Mouse (Mus musculus): ENCODE measurements around the gene H2al3. TPM values are rescaled to one million over a fixed set of nuclear protein-coding genes. Genes with fewer than 3 reads are reported as not detected.

Gene H2al3
- polyA plus RNA-seq (2015; fragmentation: Nextera tagmentation; extraction: Ambion mirVana) = not detected in 2 replicates

DNA sequence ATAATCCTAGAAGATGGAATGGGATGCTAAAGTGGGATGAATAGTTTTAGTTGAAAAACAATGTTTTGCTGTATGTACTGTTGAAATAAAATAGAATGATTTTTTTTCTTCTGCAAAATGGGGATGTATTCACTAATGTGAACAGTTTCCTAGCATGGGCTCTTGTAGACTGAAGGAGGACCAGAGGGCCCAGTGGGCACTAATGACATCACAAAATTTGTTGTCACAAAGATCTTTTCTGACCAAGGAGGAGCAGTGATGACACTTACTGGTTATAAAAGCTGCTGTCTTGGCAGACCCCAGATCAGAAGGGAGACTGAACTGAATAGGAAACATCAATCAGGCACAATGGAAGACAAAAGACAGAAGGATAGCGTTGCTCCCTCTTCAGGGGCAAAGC lies at the start of gene H2al3:
Gene H2al3 (plus strand): TSS at position 301 of the 400 bp plus-strand sequence.
- Histone ChIP-seq H3K27me3 (replicated peaks) (no peaks in the 10 kb centered on the region), H3K36me3 (replicated peaks) (no peaks in the 10 kb centered on the region), H3K9me3 (no peaks in the 10 kb centered on the region), H3K4me1 (no peaks in the 10 kb centered on the region), H3K4me3 (no peak within 1 kb of the TSS), H3K9ac (no peak within 1 kb of the TSS), H3K27ac (no peak within 1 kb of the TSS), H3K4me2 (no peak within 1 kb of the TSS)
- no peak for ATAC-seq (replicated peaks)
- 19% methylated on average over 1 of the region's 1 CpGs for WGBS

DNA sequence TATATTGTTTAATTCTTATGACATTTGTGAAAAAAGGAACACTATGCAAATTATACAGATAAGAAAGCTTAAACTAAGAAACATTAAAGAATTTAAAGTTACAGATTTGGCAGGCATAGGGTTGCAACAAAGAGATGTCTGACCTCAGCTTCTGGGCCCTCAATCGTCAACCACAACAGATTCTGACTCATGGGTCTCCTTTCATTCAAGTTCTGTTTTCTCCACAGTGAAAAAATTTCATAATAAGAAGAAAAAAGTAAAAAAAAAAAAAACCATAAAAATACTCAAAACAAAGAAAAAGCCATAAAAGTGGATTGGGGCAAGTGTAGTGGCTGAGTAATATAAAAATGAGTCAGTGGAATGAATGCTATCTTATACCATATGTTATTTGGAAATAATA lies 39.4 kb upstream of the H2al3 start:
- Histone ChIP-seq H3K27ac (no peak overlapping the region), H3K9me3 (no peaks in the 10 kb centered on the region), H3K36me3 (replicated peaks) (no peaks in the 10 kb centered on the region), H3K27me3 (replicated peaks) (no peaks in the 10 kb centered on the region), H3K4me2 (no peak overlapping the region), H3K9ac (no peak overlapping the region), H3K4me1 (no peaks in the 10 kb centered on the region), H3K4me3 (no peak overlapping the region)
- no peak for ATAC-seq (replicated peaks)
- 91% methylated on average over 1 of the region's 1 CpGs for WGBS

DNA sequence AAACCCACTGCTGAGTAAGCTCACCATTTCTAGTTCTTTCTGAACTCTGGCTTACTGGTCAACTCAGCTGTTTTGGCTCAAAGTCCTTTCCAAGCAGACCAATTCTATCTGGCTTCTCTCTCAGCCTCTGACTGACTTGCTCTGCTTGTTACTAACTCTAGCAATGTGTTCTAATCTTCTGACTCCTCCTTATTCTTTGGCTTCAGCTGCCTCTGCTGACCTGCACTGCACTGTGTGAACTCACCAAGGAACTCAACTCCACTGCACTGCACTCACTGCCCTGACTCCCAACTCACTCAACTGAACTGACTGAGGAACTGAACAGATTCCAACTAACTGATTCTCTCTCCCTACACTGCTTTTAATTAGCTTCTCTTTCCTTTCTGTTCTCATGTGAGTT lies 37.0 kb upstream of the H2al3 start:
- no peak overlapping the region for H3K4me2 ChIP-seq
- no peak for ATAC-seq (replicated peaks)
- no peaks in the 10 kb centered on the region for H3K4me1 ChIP-seq

DNA sequence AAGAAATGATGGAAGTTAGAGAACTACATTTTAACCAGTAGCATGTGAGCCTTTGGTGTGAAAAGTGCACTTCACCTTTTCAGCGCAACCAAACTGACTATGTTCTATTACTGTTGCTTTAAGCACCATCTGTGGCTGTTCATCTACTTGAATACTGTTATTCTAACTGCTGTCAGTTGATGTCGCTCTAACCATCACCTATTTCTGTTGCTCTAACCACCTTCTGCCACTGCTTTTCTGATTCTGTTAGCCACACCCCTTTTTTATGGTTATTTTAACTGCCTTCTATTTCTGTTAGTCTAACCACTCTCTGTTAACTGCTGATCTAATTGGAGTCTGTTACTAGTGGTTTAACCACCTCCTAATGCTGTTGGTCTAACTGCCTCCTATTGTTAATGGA lies 14.7 kb upstream of the H2al3 start:
- no peak overlapping the region for H3K4me3 ChIP-seq
- H3K4me1 ChIP-seq = no peaks in the 10 kb centered on the region
- no peaks in the 10 kb centered on the region for H3K27me3 ChIP-seq (replicated peaks)
- H3K4me2 ChIP-seq = no peak overlapping the region
- ATAC-seq (replicated peaks) = no peak
- 74% methylated on average over 2 of the region's 2 CpGs for whole genome bisulfite sequencing
- no peaks in the 10 kb centered on the region for H3K9me3 ChIP-seq
- H3K9ac ChIP-seq = no peak overlapping the region
- H3K27ac ChIP-seq = no peak overlapping the region
- no peaks in the 10 kb centered on the region for H3K36me3 ChIP-seq (replicated peaks)

More for the DNA sequence above, 37.0 kb upstream of the H2al3 start:
- no peak overlapping the region for H3K4me3 ChIP-seq
- no peak overlapping the region for H3K9ac ChIP-seq
- no peaks in the 10 kb centered on the region for H3K9me3 ChIP-seq
- H3K36me3 ChIP-seq (replicated peaks) = no peaks in the 10 kb centered on the region
- H3K27ac ChIP-seq = no peak overlapping the region
- H3K27me3 ChIP-seq (replicated peaks) = no peaks in the 10 kb centered on the region

DNA sequence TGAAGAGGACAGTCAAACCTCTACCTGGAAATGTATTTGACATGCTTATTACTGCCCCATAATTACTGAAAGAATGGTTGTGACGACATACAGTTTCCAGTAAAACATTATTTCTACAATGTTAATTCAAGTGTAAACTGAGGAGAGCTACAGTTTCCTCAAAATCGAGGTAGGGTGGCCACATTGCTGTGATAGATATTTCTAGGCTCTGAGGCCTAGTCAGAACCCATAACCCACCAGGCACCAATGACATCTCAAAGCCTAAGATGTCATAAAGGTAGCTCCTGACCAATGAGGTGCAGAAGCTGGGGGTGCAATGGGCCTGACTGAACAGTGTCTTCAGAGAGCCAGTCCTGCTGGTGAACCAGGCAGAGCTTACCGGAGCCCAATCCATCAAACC lies 2.9 kb upstream of the H2al3 start, which contains the start of gene Hypm:
Gene Hypm (plus strand): TSS at position 301 of the 400 bp plus-strand sequence.
- H3K27ac ChIP-seq = no peak within 1 kb of the TSS
- H3K4me2 ChIP-seq = no peak within 1 kb of the TSS
- no peaks in the 10 kb centered on the region for H3K27me3 ChIP-seq (replicated peaks)
- no peak for ATAC-seq (replicated peaks)
- H3K9me3 ChIP-seq = no peaks in the 10 kb centered on the region
- no peaks in the 10 kb centered on the region for H3K36me3 ChIP-seq (replicated peaks)
- H3K4me3 ChIP-seq = no peak within 1 kb of the TSS
- WGBS = 79% methylated on average over 3 of the region's 3 CpGs
- no peak within 1 kb of the TSS for H3K9ac ChIP-seq
- no peaks in the 10 kb centered on the region for H3K4me1 ChIP-seq

DNA sequence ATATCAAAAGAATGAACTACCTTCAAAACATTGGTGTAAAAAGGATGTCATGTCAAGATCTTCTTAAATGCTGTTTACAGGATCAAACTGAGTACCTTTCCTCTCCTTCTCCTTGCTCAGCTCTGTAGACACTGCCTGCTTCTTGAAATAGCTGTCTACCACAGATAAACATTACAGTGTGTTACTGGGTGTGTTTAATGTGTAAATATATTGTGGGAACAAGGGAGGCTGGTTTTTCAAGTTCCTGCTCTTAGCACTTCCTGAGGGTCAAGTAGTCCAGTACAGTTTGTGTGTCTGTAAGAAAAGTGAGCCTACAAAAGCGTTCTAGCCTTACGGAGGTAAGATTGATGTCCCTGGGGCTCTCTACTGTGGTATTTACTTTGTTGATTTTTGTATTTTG lies 12.4 kb downstream of the H2al3 start:
- Histone ChIP-seq H3K4me3 (no peak overlapping the region), H3K4me1 (no peaks in the 10 kb centered on the region), H3K27me3 (replicated peaks) (no peaks in the 10 kb centered on the region), H3K36me3 (replicated peaks) (no peaks in the 10 kb centered on the region), H3K9ac (no peak overlapping the region), H3K27ac (no peak overlapping the region), H3K4me2 (no peak overlapping the region), H3K9me3 (no peaks in the 10 kb centered on the region)
- 86% methylated on average over 2 of the region's 2 CpGs for WGBS
- ATAC-seq (replicated peaks) = no peak

DNA sequence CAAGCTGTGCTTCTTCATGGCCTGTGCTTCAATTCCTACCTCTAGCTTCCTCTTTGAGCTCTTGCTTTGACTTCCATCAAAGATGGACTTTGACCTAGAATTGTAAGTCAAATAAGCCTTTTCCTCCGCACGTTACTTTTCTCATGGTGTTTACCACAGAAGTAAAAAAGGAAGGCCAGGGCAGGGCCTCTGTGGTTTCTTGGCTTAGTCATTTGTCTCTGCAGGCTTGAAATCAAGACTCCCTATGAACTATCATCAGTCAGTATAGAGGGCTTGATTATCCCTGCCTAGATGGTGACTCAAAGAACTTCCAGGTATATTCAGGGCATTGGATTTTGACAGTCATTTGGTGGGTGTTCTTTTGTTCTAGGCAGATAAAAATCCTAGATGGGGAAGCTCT lies 26.0 kb downstream of the H2al3 start:
- no peaks in the 10 kb centered on the region for H3K27me3 ChIP-seq (replicated peaks)
- H3K27ac ChIP-seq = no peak overlapping the region
- 91% methylated on average over 2 of the region's 2 CpGs for WGBS
- H3K36me3 ChIP-seq (replicated peaks) = no peaks in the 10 kb centered on the region
- H3K4me3 ChIP-seq = no peak overlapping the region
- H3K9me3 ChIP-seq = no peaks in the 10 kb centered on the region
- H3K4me1 ChIP-seq = no peaks in the 10 kb centered on the region
- no peak for ATAC-seq (replicated peaks)
- no peak overlapping the region for H3K4me2 ChIP-seq
- no peak overlapping the region for H3K9ac ChIP-seq

DNA sequence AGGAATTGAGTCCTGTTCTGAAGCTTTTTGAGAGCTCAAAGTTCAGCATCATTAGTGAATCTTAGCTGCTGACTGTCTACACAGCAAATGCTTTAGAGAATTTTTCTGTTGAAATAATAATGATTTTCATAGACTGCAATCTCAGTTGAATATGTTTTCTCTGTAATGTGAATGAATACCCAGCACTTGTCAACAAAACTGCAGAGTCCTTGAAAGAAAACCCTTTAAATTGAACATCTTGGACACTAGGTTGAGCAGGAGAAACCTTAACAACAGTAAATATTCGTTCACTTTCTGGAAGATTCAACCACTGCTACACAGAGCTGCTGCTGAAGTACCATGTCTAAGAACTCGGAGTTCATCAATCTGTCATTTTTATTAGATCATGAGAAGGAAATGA lies 35.8 kb downstream of the H2al3 start, which contains the start of gene Sytl5:
Gene Sytl5 (plus strand): TSS at position 301 of the 400 bp plus-strand sequence.
- Histone ChIP-seq H3K4me3 (no peak within 1 kb of the TSS), H3K36me3 (replicated peaks) (no peaks in the 10 kb centered on the region), H3K27me3 (replicated peaks) (no peaks in the 10 kb centered on the region), H3K9ac (no peak within 1 kb of the TSS), H3K4me1 (no peaks in the 10 kb centered on the region), H3K27ac (no peak within 1 kb of the TSS), H3K4me2 (no peak within 1 kb of the TSS), H3K9me3 (no peaks in the 10 kb centered on the region)
- ATAC-seq (replicated peaks) = no peak
- WGBS = 67% methylated on average over 2 of the region's 2 CpGs

Other genes with a start within 250 kb of the H2al3 start
- gene Dynlt3, start 186.7 kb upstream of the H2al3 start, polyA plus RNA-seq (2015; fragmentation: Nextera tagmentation; extraction: Ambion mirVana) = 32.0 and 33.6 TPM in 2 replicates
- gene Hypm, start 2.8 kb upstream of the H2al3 start, polyA plus RNA-seq (2015; fragmentation: Nextera tagmentation; extraction: Ambion mirVana) = not detected in 2 replicates
- gene Sytl5, start 35.9 kb downstream of the H2al3 start, polyA plus RNA-seq (2015; fragmentation: Nextera tagmentation; extraction: Ambion mirVana) = 0.46 and 0.56 TPM in 2 replicates